Mouse (Mus musculus) spleen, adult 10 weeks (tissue): ENCODE data around the gene Crybb2. TPM values are rescaled to one million over a fixed set of nuclear protein-coding genes. Genes with fewer than 3 reads are reported as not detected.

Source experiments
- polyA plus RNA-seq: library from polyadenylated mRNA; stranded (reverse); fragments of 350-450 nt; fragmentation: Illumina TruSeq; extraction: RNeasy Lipid Tissue Mini Kit (QIAGEN cat#74804); gene quantifications from one replicate; pipeline ENCODE4 v1.2.3, GENCODE M21; 2015; ENCODE audit warnings: low replicate concordance; ENCODE audit not compliant: insufficient read depth

The Crybb2 gene
- not detected for polyA plus RNA-seq

GRCm38 (mm10) chr5:113070017-113070416 lies at the start of gene Crybb2:
Crybb2 (minus strand) TSS chr5:113070117.

GRCm38 (mm10) chr5:113081439-113081838 lies 11.5 kb upstream of the Crybb2 start, which contains the start of gene Crybb3:
Crybb3 (minus strand) TSS chr5:113081584.

GRCm38 (mm10) chr5:113015236-113016061 lies 54.5 kb downstream of the Crybb2 start, which contains the start of gene Grk3:
Grk3 (minus strand) TSS chr5:113015791.

Other genes with a start within 250 kb of the Crybb2 start
- 0.66 TPM for gene Myo18b, start 173.8 kb downstream of the Crybb2 start, polyA plus RNA-seq
- gene Grk3, start 54.3 kb downstream of the Crybb2 start, polyA plus RNA-seq, result 67.6 TPM
- not detected for gene Crybb3, start 11.5 kb upstream of the Crybb2 start, polyA plus RNA-seq
- 7.3 TPM for gene 2900026A02Rik, start 151.1 kb upstream of the Crybb2 start, polyA plus RNA-seq
- gene Tmem211, start 156.8 kb upstream of the Crybb2 start, polyA plus RNA-seq, result not detected
- not detected for gene Sgsm1, start 240.7 kb upstream of the Crybb2 start, polyA plus RNA-seq